Mouse (Mus musculus) megakaryocyte-erythroid progenitor cell, adult 5 weeks (primary cell): Measurements from ENCODE around the gene Cd6. TPM values are rescaled to one million over a fixed set of nuclear protein-coding genes. Genes with fewer than 3 reads are reported as not detected.

ENCODE experiments used
- polyA plus RNA-seq: library from polyadenylated mRNA; stranded (reverse); fragments of >175 nt; gene quantifications from 2 replicates; pipeline ENCODE4 v1.2.3, GENCODE M21; 2012

Gene Cd6
- 1.1 and 1.6 TPM in 2 replicates for polyA plus RNA-seq

DNA sequence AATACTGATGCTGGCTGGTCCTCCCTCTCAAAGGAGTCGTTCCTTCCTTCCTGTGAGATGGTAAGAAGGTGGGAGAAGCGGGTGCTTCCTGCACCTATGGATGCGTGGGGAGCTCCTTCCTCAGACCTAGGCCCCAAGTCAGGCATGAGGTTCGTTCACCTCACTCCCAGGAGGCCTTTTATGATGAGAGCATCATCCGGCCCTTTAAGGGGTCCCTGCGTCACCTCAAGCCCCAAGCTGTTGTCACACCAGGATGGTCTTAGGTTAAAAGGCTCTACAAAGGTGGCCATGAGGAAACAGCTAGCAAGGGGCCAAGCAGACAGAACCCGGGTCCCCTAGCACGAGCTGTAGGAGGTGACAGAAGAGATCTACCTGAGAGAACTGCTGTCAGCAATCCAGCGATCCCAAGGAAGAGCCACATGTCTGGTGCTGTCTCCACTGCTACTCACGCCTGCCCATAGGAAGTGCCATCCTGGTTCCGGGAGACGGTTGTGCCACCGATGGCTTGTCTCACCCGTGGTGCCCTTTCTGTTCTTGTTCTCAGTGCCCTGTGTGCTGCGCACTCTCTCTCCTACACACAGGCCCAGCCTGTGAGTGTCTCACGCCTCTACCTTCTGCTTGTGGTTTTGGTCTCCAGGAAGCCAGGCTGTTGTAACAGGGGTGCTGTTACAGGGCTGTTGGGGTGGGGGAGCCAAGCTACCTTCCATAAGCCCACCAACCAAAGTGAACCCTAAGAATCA is at the start of gene Cd6:
Gene Cd6, minus strand, starts transcription at position 623 of the 740 bp plus-strand sequence.

DNA sequence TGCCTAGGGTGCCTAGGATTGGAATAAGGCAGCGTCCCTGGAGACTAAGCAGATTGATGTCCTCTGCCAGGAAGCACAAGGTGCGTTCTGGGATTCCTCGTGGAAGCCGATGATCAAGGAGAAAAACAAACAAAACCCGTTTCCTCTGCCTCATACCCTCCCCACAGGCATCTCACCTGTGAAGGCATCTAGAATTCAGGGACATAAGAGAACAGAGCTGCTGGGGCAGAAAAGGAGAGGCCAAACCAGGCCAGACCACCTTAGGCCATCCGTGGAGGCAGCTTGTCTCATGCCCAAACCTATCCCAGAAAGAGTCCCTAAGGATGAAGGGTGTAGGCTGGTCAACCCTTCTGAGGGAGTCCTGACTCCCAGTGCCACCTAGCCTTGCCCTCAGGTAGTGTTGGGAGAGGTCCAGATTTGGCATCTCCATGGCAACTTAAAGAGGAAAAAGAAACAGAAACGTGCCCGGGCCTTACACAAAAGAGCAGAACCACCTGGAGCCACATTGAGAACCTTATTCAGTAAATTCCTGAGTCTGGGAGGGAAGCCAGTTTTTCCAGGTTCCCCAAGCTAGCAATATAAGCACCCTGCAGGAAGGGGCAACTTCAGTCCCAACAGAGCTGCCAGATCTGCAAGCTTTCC is 40.1 kb upstream of the Cd6 start, which contains the start of gene Tmem132a:
Gene Tmem132a, minus strand, starts transcription at position 55 of the 642 bp plus-strand sequence.

DNA sequence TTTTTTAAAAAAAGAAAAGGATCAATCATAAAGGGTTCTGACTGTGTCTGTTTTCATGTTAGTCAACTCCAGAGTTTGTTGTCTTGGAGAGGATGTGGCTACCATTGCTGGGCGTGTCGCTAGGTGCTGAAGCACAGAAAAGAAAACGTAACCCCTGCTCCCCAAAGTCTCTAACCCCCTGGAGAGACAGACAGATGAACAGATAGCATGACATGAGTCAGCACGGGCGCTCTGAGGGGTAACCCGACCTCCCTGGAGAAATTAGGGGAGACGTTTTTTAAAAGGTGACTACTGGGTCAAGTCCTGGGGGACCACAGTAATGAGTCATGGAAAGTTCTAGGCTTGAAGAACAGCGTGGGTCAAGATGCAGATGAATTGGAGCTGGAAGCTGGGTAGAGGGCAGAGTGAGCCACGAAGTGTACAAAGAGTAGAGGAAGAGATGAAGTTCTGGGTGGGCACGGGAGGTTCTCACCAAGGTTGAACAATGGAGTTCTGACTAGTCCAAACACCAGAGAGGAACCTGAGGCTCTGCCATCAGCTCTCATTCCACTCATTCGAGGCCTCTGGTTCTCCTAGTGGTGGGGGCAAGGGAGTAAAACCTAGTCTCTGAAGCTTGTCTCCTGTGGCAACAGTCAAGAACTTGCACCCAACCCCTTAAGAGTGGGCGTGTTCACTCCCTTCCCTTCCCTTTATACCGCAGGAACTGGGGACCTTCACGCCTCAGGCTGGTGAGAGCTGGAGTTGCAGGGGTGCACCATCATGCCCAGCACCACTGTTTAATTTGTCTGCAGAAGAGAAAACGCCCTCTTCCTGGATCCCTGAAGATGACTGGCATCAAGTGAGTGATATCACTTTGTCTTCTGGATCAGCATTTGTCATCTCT is 9.4 kb upstream of the Cd6 start, which contains the start of gene Slc15a3:
Gene Slc15a3, plus strand, starts transcription at position 718 of the 883 bp plus-strand sequence.

Other genes with a start within 250 kb of the Cd6 start
- 25.0 and 30.9 TPM in 2 replicates for gene Ddb1, start 224.7 kb downstream of the Cd6 start, polyA plus RNA-seq
- gene Tkfc, start 224.4 kb downstream of the Cd6 start, polyA plus RNA-seq: 6.0 TPM in 2 replicates
- gene Vwce, start 195.8 kb downstream of the Cd6 start, polyA plus RNA-seq: 0.22 TPM in 2 replicates
- not detected in 2 replicates for gene Pga5, start 152.0 kb downstream of the Cd6 start, polyA plus RNA-seq
- gene Vps37c, start 141.3 kb downstream of the Cd6 start, polyA plus RNA-seq: 104 and 113 TPM in 2 replicates
- 0.34 and 0.37 TPM in 2 replicates for gene Cd5, start 91.1 kb downstream of the Cd6 start, polyA plus RNA-seq
- 2.4 and 2.5 TPM in 2 replicates for gene Slc15a3, start 9.7 kb upstream of the Cd6 start, polyA plus RNA-seq
- gene Tmem132a, start 39.9 kb upstream of the Cd6 start, polyA plus RNA-seq: 2.5 and 2.6 TPM in 2 replicates
- 31.8 and 33.0 TPM in 2 replicates for gene Tmem109, start 51.9 kb upstream of the Cd6 start, polyA plus RNA-seq
- gene Prpf19, start 65.2 kb upstream of the Cd6 start, polyA plus RNA-seq: 86.3 and 92.4 TPM in 2 replicates
- gene Zp1, start 90.6 kb upstream of the Cd6 start, polyA plus RNA-seq: not detected in 2 replicates
- gene Ptgdr2, start 107.1 kb upstream of the Cd6 start, polyA plus RNA-seq: 0.15 and 0.18 TPM in 2 replicates
- gene Ccdc86, start 119.2 kb upstream of the Cd6 start, polyA plus RNA-seq: 56.1 and 58.1 TPM in 2 replicates
- gene Ms4a10, start 144.6 kb upstream of the Cd6 start, polyA plus RNA-seq: not detected in 2 replicates
- gene Ms4a15, start 163.2 kb upstream of the Cd6 start, polyA plus RNA-seq: not detected in 2 replicates
- not detected in 2 replicates for gene Ms4a18, start 188.0 kb upstream of the Cd6 start, polyA plus RNA-seq